Mouse (Mus musculus) retina, postnatal 7 days (tissue): ENCODE results near the gene Ipmk.
A peak's percentile ranks its signal among the peaks of the same experiment; 100 is the strongest.

Experiments used
- DNase-seq: peaks from one replicate; pipeline ENCODE4 v3.0.0-alpha.2; 2012; ENCODE audit warnings: low read depth, low spot score

Gene Ipmk

DNA sequence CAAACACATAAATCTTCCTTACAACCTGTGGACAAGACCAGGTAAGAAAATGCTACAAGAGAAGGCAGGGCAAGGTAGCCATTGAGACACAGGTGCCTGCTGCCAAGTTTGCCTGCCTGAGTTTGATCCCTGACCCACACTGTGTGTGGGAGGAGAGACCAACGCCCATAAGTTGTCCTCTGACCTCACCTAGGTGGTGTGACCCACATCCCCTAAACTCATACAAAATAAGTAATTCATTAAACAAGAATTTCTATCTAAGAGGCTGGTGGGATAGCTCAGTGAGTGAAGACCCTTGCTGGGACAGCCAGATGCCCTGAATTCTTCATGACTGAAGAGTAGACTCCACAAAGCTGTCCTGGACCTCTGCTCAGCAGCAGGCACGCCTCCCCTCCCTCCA lies 7.4 kb upstream of the Ipmk start:
- DNase-seq, result no peak

DNA sequence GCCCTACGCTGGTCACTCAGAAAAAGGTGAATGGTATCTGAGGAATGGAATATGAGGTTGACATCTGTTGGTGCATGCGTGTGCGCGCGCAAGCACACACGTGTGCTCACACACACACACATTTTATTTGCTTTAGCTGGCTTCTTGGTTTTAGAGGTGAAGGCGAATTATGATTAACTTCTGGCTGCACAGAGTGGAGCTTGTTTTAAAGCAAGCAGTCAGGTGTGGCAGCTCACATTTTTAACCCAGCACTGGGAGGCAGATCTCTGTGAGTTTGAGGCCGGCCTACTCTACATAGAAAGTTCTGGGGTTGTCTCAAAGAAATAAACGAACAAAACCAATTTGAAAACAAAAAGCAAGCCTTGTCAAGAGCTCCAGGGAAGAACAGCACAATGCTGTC lies 6.3 kb upstream of the Ipmk start:
- DNase-seq, result no peak

DNA sequence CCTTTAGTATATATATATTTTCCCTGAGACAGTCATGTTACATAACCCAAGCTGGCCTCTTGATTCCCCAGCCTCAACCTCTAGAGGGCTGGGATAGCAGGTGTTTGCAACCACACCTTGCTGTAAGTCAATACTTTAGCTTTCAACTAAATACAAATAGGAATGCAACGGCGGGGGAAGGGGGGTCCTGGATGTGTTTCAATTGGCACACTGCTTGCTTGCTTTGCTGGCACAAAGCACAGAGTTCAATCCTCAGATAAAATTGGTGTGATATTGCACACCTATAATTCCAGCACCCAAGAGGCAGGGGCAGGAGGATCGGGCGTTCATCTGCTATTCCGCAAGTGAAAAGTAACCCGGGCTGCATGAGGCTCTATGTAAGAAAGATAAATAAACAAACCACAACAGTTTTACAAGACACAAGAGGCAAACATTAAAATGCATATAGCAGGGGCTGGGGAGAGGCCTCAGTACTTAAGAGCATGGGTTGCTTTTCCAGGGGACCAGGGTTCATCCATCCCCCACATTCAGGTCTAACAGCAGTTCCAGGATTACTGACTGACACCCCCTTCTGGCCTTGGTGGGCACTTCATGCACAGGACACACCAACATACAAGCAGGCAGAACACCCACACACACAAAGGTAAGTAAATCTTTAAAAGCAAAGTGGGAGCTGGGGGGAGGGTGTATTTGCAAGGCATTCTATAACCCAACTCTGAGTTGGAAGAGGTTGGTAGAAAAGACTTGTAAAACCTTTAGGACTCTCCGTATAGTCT lies 5.3 kb upstream of the Ipmk start:
- no peak for DNase-seq

DNA sequence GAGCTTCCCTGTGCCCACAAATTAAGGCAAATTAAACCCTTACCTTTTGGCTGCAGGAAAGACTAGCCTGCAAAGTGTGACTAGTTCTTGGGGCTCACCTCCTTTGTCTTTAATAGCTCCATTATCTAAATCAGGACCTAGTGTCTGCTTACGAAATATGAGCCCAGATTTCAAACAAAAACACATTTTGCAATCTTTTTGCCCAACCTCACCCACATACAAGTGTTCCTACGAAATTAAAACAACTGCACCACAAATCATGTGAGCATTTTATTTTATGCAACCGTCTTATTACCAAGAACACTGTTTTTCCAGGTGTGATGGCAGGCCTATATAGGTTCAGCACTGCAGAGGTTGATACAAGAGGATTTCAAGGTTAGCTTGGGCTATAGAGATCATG lies 4.4 kb upstream of the Ipmk start:
- DNase-seq, result no peak

DNA sequence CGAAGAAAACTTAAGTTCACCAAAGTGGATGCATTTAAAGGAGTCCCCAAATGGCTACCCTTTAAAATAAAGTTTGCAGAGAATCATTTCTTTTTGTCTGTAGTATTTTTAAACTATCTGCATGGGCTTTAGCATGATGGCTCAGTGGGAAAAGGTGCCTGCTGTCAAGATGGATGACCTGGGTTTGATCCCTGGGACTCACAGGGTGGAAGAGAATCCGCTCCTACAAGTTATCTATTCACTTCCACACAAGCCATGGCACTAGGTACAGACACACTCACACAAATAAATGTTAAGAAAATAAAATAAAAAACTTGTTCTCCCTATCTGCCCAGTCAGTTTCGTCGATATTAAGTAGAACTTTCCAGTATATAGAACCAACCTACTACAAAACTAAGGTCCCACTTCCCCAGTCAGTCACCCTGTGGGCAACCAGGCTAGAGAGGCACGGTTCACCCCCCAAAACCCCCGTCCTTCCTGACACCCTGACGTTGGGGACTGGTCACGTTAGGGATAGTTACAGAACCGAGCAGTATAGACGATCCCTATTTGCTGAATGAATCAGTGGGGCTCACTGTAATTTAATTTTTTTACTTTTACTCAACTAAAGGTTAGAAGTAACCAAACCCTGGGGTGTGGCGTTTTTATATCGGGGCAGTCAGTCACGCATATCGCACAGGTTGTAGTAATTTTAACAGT lies 3.8 kb upstream of the Ipmk start:
- DNase-seq, result no peak

DNA sequence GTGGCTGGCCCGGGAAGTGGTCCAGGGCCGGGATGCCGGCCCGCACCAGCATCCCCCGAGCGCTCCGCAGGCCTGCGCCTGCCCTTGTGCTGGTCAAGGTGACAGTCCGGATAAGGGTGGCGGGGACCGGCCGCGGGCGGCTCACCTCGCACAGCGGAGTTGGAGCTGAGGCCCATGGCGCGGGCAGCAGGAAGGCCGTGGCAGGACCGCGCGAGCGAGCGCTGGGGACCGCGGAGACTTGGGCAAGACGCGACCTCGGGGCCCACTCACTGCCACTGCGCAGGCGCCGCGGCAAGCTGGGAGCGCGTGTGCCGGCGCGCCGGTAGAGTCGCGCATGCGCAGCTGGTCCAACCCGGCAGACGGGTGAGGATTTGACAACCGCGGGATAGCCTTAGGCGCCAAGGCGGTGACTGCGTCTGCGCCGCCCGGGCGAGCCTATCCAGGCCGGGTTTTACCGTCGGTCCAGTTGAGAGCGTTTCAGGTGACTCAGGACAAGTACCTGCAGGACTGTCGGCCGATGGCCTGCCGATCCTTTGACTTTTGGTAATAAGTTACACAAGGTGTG lies 2.9 kb upstream of the Ipmk start, which contains the start of gene Cisd1:
Gene Cisd1 (minus strand): TSS at position 376 of the 565 bp plus-strand sequence.
- DNase-seq, result peak; percentile 91

DNA sequence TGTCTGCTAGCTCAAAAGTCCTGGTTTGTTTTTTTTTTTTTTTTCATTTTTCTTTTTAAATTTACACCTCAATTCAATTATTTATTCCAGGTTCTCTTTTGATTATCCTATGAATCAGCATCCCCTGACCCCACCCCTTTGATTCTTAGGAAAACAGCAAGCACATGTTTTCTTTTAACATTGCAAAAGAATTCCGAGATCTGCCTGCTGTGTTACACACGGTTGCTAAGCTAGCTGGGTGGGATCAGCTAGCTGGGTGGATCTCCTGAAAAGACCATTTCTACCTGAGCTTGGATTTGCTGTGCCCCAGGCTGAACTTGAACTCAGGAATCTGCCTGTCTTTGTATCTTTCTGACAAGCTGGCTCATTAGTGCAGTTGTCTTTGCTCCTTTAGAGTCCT lies 1.5 kb upstream of the Ipmk start:
- no peak for DNase-seq

DNA sequence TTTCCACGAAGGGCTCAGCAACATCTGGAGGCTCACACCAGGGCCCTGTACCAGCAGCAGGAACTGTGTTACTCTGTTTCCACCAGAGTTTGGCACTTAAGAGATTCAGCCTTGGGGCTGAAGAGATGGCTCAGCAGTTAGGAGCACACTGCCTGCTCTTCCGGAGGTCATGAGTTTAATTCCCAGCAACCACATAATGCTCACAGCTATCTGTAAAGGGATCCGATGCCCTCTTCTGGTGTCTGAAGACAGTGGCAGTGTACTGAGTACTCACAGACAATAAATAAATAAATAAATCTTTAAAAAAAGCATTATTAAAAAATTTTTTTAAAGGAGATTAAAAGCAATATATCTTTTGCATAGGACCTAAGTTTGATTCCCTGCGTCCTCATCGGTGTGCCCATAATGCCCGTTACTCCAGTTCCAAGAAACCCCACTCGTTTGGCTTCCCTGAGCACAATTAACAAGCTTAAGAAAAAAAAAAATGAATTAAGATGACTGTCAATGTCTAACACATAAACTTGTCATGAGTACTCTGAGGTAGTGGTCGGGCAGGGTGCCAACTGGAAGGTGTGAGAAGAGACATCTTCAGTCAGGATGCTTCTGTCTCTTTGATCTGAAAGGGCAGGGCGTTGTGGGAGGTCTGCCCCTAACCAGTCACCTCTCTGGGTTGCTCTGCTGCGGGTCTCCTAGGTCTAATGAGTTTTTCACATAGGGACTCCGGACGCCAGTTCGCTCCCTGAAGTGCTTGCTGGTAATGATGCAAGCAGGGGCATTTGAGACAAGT lies 648 bp upstream of the Ipmk start:
- no peak for DNase-seq

DNA sequence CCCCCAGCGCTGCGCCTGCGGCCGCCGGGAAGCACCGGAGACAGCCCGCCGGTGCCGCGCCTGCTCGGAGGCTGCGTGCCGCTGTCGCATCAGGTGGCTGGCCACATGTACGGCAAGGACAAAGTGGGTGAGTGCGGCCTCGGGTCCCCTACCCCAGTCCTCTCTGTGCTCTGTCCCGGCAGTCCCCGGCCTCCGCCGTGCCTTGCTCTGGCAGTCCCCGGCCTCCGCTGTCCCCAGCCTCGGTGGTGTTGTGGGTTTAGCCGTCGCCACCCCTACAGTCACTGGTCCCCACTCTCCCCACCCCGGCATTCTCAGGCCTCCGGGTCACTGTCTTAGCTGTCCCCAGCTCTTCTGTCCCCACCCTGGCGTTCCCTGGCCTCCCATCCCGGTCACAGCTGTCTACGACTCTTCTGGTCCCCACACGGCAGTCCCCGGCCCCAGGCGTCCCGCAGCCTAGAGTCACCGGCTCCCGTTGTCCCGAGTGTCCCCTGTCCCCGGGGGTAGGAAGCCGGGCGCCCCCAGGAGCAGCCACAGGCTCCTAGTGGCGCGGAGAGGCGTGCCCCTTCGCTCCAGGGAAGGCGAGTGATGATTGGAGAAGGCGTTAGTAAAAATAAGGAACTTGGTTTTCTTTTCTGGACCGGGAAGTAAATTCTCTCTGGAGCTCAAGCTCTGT lies 537 bp downstream of the Ipmk start:
- no peak for DNase-seq

DNA sequence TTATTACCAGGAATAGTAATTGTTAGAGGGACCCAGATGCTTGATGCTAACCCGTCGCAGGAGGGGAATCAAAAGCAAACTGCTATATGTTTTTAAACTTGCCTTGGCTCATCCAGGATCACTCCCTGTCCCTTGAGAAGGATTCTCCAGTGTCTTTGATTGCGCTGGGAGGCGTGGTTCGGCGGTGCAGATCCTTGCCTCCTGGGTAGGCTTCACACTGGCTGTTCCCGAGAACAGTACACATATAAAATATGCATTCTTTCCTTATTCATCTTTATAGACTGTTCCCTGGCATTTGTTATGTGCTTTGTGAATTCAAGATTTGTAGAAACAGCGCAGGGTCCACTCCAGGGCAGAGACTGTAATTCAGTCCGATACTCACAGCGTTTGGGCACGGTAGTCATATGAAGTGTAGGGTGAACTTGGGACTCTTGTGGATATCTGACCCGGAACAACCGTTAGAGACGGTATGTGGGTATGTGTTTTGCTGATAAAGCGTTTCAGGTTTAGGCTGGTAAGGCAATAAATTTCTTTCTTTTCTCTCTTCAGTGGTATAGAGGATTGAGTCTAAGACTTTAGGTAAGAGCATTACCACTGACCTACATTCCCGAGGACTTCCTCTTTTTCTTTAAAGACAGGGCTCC lies 1.2 kb downstream of the Ipmk start:
- DNase-seq, result no peak

DNA sequence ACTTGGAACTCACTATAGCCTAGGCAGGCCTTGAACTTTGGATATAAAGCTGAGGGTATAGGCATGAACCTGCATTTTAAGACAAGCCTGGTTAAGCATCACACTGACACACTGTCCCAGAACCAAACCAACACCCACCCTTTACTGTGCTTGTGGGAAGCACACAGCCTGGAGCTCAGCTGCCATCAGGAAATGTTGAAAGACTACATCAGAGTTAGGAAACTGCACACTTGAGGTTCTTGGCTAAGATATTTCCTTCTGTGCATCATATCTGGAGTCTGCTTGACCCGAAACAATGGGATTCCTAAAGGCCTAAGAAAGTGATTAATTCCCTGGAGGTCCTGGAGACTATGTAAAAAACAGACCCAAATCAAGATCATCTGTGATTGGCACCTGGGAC lies 1.7 kb downstream of the Ipmk start:
- no peak for DNase-seq

DNA sequence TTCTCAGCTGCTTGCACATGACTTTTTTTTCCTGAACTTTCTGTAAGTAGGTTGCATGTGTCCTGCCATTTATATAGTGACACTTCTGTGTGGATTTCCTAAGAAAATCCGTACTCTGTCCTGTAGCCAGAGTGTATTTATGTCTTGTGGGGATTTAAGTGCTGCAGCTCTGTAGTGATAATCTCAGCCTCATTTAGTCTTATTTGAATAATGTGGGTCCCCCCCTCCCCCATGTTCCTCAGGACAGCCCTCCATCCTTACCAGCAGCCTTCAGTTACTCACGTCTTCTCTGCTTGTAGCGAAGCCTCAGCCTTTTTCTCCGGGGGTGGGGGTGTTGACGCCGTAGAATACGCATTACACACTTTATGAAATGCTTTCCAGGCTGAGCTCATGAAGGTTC lies 3.7 kb downstream of the Ipmk start:
- no peak for DNase-seq

DNA sequence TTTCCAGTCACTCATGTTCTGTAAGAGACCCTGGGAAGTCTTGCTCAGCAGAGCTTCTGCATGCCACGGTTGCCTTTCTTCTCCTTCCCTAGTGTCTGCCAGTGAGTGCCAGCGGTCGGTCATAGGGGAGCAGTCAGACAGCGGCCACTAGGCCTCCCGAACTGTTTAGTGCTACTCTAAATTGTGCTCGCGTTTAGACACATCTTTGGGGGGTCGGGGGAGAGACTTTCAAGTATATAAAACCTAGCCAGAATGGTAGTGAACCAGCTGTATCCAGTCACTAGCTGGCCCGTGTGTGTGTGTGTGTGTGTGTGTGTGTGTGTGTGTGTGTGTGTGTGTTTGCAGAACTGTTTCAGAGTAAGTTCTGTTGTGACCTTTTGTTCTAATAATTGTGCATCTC lies 6.3 kb downstream of the Ipmk start:
- DNase-seq, result no peak

DNA sequence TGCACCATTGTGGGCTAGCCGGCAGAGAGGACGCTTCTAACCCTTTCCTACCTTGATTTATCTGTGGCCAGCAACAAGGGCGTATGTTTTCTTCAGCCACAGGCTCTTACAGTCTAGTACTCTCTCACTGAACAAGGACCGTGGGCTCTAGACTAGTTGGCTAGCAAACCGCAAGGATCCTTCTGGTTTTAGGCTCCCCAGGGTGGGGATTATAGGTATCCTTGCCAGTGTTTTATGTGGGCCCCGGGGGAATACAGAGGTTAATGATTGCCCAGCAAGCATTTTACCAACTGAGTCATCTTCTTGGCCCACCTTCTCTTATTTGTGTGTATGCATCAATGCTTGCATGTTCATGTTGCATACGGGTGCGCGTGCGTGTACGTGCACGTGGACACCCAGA lies 7.4 kb downstream of the Ipmk start:
- no peak for DNase-seq

DNA sequence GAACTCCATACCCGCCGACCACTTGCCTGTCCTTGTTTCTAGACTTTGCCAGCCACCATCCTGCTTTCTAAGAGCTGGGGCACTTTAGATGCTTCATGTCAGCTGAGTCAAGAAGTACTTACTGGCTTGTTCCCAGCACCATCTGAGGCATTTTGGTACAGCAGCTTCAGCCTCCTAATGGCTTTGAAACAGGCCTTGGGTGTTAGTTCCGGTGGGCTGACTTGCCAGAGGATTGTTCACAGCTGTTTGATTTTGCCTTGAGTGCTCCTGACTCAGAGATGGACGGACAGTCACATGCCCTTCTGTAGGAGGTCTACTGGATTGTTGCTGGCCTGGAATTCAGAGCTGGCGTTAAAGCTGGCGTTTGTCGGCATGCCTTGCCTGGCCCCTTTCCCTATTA lies 13.5 kb downstream of the Ipmk start:
- DNase-seq, result no peak

DNA sequence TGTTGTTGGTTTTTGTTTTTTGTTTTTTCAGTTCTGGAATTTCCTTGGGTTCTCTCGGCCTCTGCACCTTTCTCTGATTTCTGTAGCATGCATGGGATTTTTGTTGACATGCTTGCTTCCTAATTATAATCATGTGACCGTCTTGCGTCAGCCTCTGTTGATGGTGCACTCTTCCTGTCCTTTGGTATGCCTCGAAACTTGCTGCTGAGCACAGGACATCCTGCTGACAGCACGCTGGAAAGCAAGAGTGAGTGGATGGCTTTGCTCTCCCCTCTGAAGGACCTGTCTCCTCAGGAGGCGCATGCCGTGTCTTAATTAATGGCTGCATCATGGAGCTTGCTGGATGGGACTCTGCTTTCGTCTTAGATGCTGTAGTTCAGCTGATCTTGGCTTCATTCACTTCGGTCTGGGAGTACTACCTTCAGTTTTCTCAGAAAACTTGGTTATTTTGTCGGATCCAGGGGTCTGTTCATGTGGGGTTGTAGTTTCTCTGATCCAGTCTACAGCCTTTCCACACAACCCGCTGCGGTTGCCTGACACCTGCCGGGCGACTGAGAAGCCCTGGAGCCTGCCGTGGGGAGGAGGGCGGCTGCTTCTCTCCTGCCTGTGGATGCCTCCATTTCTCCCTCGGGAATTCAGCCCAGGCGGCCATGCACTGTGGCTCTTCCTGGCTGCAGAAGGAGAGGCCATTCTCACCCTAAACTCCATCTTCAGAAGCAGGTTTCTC lies 14.4 kb downstream of the Ipmk start:
- no peak for DNase-seq

DNA sequence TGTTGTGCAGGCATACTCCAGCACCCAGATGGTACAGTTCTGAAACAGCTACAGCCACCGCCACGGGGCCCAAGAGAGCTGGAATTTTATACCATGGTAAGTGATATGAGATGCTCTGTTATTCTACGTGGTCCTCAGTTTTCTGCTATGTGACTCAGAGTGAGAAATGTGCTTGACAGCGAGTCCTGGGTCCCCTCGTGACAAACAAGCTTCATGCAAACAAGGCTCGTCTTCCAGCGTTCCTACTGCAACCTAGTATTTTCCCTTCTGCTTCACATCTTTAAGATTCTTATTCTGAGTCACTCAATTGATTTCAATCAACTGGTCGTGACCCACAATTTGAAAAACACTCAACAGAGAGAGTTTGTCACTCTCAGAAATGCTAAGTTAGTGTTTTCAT lies 15.9 kb downstream of the Ipmk start:
- DNase-seq, result no peak

DNA sequence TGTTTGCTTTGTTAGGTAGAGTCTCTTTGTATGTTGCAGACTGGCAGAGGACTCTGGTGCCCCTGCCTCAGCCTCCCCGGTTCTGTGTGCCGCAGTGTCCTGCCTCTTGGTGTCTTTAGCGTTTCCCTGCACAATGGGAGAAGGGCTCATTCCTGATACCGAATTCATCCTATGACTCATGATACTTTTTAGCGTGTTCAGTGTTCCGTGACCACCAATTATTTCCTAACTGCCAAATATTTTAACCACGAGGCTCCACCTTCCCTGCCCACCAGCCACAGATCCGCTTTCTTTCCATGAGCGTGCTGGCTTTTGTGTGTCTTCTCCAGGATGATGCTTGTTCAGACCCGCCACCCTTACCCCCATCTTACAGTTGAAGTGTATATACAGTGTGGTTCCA lies 16.3 kb downstream of the Ipmk start:
- DNase-seq, result no peak

DNA sequence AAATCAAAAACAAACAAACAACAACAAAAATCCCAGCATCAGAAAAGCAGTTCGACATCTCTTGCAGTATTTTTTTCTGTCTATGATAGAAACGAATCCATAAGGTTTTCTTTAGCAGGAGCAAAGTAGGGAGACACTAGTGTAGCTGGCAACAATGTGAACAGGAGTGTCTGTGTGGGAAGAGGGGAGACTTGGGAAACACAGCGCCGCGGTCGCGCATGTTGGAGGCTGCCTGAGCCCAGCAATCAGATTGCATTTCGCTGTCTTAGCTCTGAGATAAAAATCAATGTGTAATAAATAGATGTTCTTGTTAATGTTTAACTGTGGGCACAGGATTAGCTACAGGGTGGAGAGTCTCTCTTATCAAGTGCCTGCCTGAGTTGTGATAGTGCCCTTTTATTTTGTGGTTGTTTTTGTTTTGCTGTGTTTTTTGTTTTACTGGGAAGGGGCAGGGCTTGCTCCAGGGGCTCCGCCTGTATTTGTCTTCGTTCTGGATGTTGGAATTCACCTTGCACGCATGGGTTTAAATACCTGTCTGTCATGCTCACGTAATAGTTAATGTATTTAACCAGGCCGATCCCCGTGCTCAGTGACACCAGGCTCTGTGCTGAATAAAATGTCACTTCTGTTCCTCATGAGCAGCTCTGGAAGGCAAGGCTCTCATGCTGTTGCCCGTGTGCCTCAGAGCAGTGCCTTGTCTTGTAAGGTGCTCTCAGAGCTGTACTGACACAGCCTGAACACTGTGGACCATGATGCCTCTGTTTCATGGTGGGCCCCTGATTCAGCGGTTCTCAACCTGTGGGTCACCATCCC lies 20.8 kb downstream of the Ipmk start:
- DNase-seq, result no peak

DNA sequence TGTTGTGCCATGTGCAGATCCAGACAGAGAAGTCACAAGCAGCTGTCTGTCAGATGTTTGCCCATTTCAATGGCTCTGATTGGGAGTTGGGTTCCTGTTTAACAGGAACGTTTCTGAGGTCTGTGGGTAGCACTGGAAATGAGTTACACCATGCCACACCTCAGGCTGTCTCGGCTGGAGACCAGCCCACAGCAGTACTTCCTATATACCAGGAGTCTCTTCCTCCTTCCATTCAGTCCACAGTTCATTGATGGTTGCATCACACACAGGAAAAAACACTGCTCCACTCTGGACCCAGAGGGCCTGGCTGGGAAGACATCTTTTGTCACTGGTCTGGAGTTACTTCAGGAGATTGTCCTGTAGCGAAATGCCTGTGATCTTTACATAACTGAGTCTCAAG lies 21.9 kb downstream of the Ipmk start:
- DNase-seq, result no peak
